ENCODE assay signal across 8 mouse cellular contexts in the genomic region with DNA sequence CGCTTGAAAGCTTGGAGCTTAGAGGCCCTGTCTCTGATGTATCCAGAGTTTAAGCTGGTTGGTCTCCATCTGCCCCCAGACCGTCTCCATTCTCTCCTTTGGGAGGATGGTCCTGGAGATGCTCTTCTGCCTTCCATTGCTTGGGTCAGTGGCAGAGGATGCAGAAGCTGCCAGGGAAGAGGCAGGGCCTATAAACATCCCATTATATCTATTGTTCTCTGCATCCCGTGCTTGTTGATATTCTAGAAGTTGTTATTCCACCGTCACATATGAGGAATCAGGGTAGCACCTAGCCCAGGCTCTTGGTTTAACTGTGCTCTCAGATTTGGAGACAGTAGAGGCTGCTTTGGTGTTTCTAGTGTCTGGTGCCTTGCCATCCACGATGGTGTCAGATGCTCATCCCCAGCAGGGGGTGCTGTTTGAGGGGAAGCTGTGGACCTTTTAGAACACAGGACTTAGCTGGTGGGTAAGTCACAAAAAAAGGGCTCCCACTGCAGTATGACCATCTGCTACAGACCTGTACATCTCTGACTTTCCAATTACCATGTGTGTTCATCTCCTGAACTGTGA. TPM values are rescaled to one million over a fixed set of nuclear protein-coding genes. Genes with fewer than 3 reads are reported as not detected.
DNase-seq lines count a peak whose midpoint lies in the region; ATAC-seq and TF ChIP-seq lines count a peak whose summit lies in the region.
"Had no signal": no experiment of that assay in that cellular context is flagged by ENCODE, and none has a peak within 500 bp of the region (broad histone marks: within the 10 kb centered on the region; RNA-seq: fewer than 3 reads in every experiment).

No protein-coding gene starts in this region.

- no peak overlapping the region for H3K9ac ChIP-seq in lung, embryonic 14.5 days
- H3K9ac ChIP-seq in stomach, postnatal 0 days (ENCODE audit: low read length) = no peak overlapping the region
- H3K9ac ChIP-seq: neural tube, embryonic 12.5 days had no signal

- no peak overlapping the region for H3K27ac ChIP-seq in left cerebral cortex, adult 2 months
- H3K27ac ChIP-seq in lung, embryonic 14.5 days (ENCODE audit: low read depth) = no peak overlapping the region
- H3K27ac ChIP-seq in stomach, postnatal 0 days (replicated peaks) = no peak overlapping the region
- H3K27ac ChIP-seq: neural tube, embryonic 12.5 days had no signal

- peak in 1 of 2 experiments; percentile 17 for DNase-seq in left cerebral cortex, adult 2 months (ENCODE audit: extremely low spot score in 1 of 2, low spot score in 2 of 2)
- DNase-seq in left cerebral cortex, adult 11 months (ENCODE audit: low spot score) = no peak
- peak; percentile 1 for DNase-seq in c-Kit-positive CD71-positive TER-119-negative erythroid progenitor cells, embryonic 14.5 days (ENCODE audit: low read depth)
- DNase-seq in lung, embryonic 14.5 days = no peak
- DNase-seq in stomach, postnatal 0 days (ENCODE audit: low spot score) = no peak
- DNase-seq in cerebellum, adult 11-12 months = no peak
- DNase-seq in layer of hippocampus, adult 8-10 months (ENCODE audit: low spot score in 2 of 2) = no peak

- H3K4me3 ChIP-seq in left cerebral cortex, adult 2 months = no peak overlapping the region
- no peak overlapping the region for H3K4me3 ChIP-seq in lung, embryonic 14.5 days (ENCODE audit: low read depth, low read length)
- H3K4me3 ChIP-seq in stomach, postnatal 0 days (ENCODE audit: low read depth, low read length) = no peak overlapping the region
- H3K4me3 ChIP-seq: neural tube, embryonic 12.5 days had no signal

- H3K4me2 ChIP-seq in lung, embryonic 14.5 days = no peak overlapping the region
- no peak overlapping the region for H3K4me2 ChIP-seq in stomach, postnatal 0 days (replicated peaks; ENCODE audit: low read depth)
- H3K4me2 ChIP-seq: neural tube, embryonic 12.5 days had no signal

- H3K27me3 ChIP-seq in lung, embryonic 14.5 days (ENCODE audit: insufficient read depth, low read length) = no peaks in the 10 kb centered on the region
- H3K27me3 ChIP-seq in stomach, postnatal 0 days (ENCODE audit: control insufficient read depth, insufficient read depth, low read length) = no peaks in the 10 kb centered on the region
- H3K27me3 ChIP-seq: neural tube, embryonic 12.5 days had no signal

- H3K4me1 ChIP-seq in lung, embryonic 14.5 days (ENCODE audit: insufficient read depth) = peaks cover 8% of the 10 kb centered on the region
- no peaks in the 10 kb centered on the region for H3K4me1 ChIP-seq in stomach, postnatal 0 days (replicated peaks; ENCODE audit: control insufficient read depth, insufficient read depth)

- 0 out of 2 replicates have a peak, but pooled peaks have one; percentile 22 for ATAC-seq in lung, embryonic 14.5 days (ENCODE audit: insufficient read depth)
- no peak for ATAC-seq in stomach, postnatal 0 days (ENCODE audit: low FRiP score, low TSS enrichment)

- TF ChIP-seq CTCF in left cerebral cortex, adult 2 months (IDR thresholded peaks at IDR 0.05) = peak; percentile 32
- peak; percentile 44 for TF ChIP-seq CTCF in lung, embryonic 14.5 days (IDR thresholded peaks at IDR 0.05; ENCODE audit: low read depth)
- TF ChIP-seq CTCF in stomach, postnatal 0 days (IDR thresholded peaks at IDR 0.05; ENCODE audit: low read depth) = peak; percentile 53

- intact Hi-C loops in left cerebral cortex, adult 2 months (cut with DNase I) = no loop called here

- 74% methylated on average over 5 of the region's 5 CpGs for WGBS in lung, embryonic 14.5 days
- WGBS in stomach, postnatal 0 days = 87% methylated on average over 5 of the region's 5 CpGs

- no peaks in the 10 kb centered on the region for H3K36me3 ChIP-seq in lung, embryonic 14.5 days (ENCODE audit: insufficient read depth)
- no peaks in the 10 kb centered on the region for H3K36me3 ChIP-seq in stomach, postnatal 0 days (ENCODE audit: control insufficient read depth, insufficient read depth, low read length)
- H3K36me3 ChIP-seq: neural tube, embryonic 12.5 days had no signal

- no peak for TF ChIP-seq EP300 in stomach, postnatal 0 days (optimal IDR thresholded peaks at IDR 0.05)

- H3K9me3 ChIP-seq in lung, embryonic 14.5 days (ENCODE audit: low read depth, low read length) = no peaks in the 10 kb centered on the region
- no peaks in the 10 kb centered on the region for H3K9me3 ChIP-seq in stomach, postnatal 0 days (ENCODE audit: control insufficient read depth, low read length)
- H3K9me3 ChIP-seq: neural tube, embryonic 12.5 days had no signal

RNA-seq across cellular contexts. Expression of a gene that starts 26.9 kb away (rescaled TPM):
- 10 to 100 TPM; 46.9 to 55.4 TPM for total RNA-seq in left cerebral cortex, adult 2 months (2021)
- 4.2 and 6.4 TPM in 2 replicates for polyA plus RNA-seq in lung, embryonic 14.5 days (2014; fragmentation: Nextera tagmentation; extraction: Ambion mirVana)
- polyA plus RNA-seq in stomach, postnatal 0 days (2015; fragmentation: Nextera tagmentation; extraction: Ambion mirVana) = 2.8 and 3.8 TPM in 2 replicates
- 10 to 100 TPM; 74.5 to 87.6 (median 77.0) TPM for total RNA-seq in layer of hippocampus, adult 8-10 months (2022)
